Mouse (Mus musculus) liver, embryonic 14.5 days (tissue): ENCODE data around the gene Mmp8. TPM values are rescaled to one million over a fixed set of nuclear protein-coding genes. Genes with fewer than 3 reads are reported as not detected.

Source experiments
- ATAC-seq: fragments of 200-750 bp; cut with Nextera tagmentation; 2 replicates; pipeline ENCODE4 v1.8.0; 2017; ENCODE audit warnings: moderate number of reproducible peaks, mild to moderate bottlenecking, moderate library complexity; ENCODE audit not compliant: insufficient read depth
- DNase-seq, 3 experiments: peaks; one replicate each; pipeline ENCODE4 v3.0.0-alpha.2; 2012 to 2013; ENCODE audit warnings: low read depth in 3 of 3, low spot score in 3 of 3
- H3K27ac ChIP-seq: fragments of 300-500 bp; sonication (generic); 2 replicates; pipeline ENCODE4 v1.5.1; 2014; ENCODE audit warnings: moderate library complexity, mild to moderate bottlenecking, control low read depth, inconsistent platforms
- H3K27me3 ChIP-seq: fragments of 300-500 bp; sonication (generic); 2 replicates; pipeline ENCODE4 v1.6.1; 2014; ENCODE audit warnings: mild to moderate bottlenecking, low read length, moderate library complexity; ENCODE audit not compliant: control insufficient read depth, insufficient read depth
- H3K36me3 ChIP-seq: fragments of 300-500 bp; sonication (generic); replicated peaks from 2 replicates; pipeline ENCODE4 v1.6.1; 2014; ENCODE audit warnings: low read depth; ENCODE audit not compliant: control insufficient read depth, insufficient read depth
- H3K4me1 ChIP-seq, 2 experiments: fragments of 200-500 bp in 1 of 2; fragments of 300-500 bp in 1 of 2; sonication (generic) in 1 of 2; replicated peaks; 2 replicates each; pipeline ENCODE4 v1.6.1; 2012 to 2014; ENCODE audit warnings: antibody characterized with exemption in 1 of 2, inconsistent platforms in 1 of 2, low read length in 1 of 2; ENCODE audit not compliant: control insufficient read depth in 2 of 2, insufficient read depth in 2 of 2
- H3K4me2 ChIP-seq: fragments of 300-500 bp; sonication (generic); 2 replicates; pipeline ENCODE4 v1.6.1; 2014; ENCODE audit warnings: low read depth, mild to moderate bottlenecking, control low read depth, moderate library complexity
- H3K4me3 ChIP-seq, 2 experiments: fragments of 200-500 bp in 1 of 2; fragments of 300-500 bp in 1 of 2; sonication (generic) in 1 of 2; 2 replicates each; pipeline ENCODE4 v1.5.1; 2012 to 2014; ENCODE audit warnings: low read depth in 2 of 2, low read length in 2 of 2, mild to moderate bottlenecking in 2 of 2, control low read depth in 1 of 2, inconsistent platforms in 1 of 2, moderate library complexity in 1 of 2; ENCODE audit not compliant: insufficient read depth in 1 of 2
- H3K9ac ChIP-seq: fragments of 300-500 bp; sonication (generic); replicated peaks from 2 replicates; pipeline ENCODE4 v1.6.1; 2014; ENCODE audit warnings: mild to moderate bottlenecking, control low read depth, moderate library complexity
- H3K9me3 ChIP-seq: fragments of 300-500 bp; sonication (generic); 2 replicates; pipeline ENCODE4 v1.6.1; 2016; ENCODE audit warnings: low read length, mixed read lengths; ENCODE audit not compliant: control insufficient read depth
- CTCF ChIP-seq: IDR thresholded peaks from 2 replicates; pipeline ENCODE4 v1.5.1; 2016; ENCODE audit warnings: antibody characterized with exemption, low read depth, control low read depth
- EP300 ChIP-seq: IDR thresholded peaks from 2 replicates; pipeline ENCODE4 v1.6.1; 2016; ENCODE audit warnings: antibody characterized with exemption, low read depth
- WGBS: fragments of 180-500 bp; shearing (Covaris S2); extraction: QIAGEN DNeasy Blood & Tissue Kit; methylation state at CpG from one replicate; pipeline ENCODE4 v1.1.7; 2014; ENCODE audit not compliant: insufficient replicate concordance; 5-methylcytosine and 5-hydroxymethylcytosine counted together
- polyA plus RNA-seq, 2 experiments: library from polyadenylated mRNA; depleted of rRNA in 1 of 2; stranded (reverse) in 1 of 2; unstranded in 1 of 2; fragments of >200 nt; fragmentation: Nextera tagmentation in 1 of 2; extraction: Ambion mirVana in 1 of 2; gene quantifications; 2 replicates each; pipeline versions ENCODE4 v1.2.1 to v1.2.3; 2012 to 2014

The Mmp8 gene
- polyA plus RNA-seq, 2 experiments: 1.2 to 3.1 TPM

DNA sequence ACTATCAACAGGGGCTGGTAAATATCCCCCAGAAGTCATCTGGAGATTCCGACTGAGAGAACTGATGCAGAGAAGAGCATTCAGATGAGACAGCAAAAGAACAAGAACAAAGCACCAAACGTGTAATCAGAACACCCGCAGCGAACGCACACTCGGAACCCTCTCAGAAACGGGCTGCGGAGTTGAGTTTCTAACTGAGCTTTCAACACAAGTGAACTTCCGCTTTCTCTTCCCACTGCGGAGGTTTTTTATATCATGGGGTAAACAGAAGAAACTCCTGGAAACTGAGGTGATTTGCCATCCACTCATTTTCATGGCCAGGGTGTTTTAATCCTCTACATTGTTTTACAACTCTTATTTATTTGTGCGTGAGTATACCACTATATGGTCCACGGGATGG lies 47.4 kb downstream of the Mmp8 start:
- no peak for DNase-seq

More for the DNA sequence above, 47.4 kb downstream of the Mmp8 start:
- TF ChIP-seq EP300 (no peak), CTCF (no peak)
- Histone ChIP-seq H3K9ac (no peak overlapping the region), H3K4me2 (no peak overlapping the region), H3K9me3 (no peaks in the 10 kb centered on the region), H3K36me3 (no peaks in the 10 kb centered on the region), H3K27me3 (no peaks in the 10 kb centered on the region), H3K27ac (no peak overlapping the region), H3K4me1 (no peaks in the 10 kb centered on the region), H3K4me3 (no peak overlapping the region)
- WGBS: 71% methylated on average over 12 of the region's 12 CpGs
- no peak for ATAC-seq

Other genes with a start within 250 kb of the Mmp8 start
- 0.05 and 0.06 TPM in 2 replicates for gene Mmp12, start 214.1 kb upstream of the Mmp8 start, polyA plus RNA-seq (2012; rRNA removed)
- gene Mmp12, start 214.1 kb upstream of the Mmp8 start, polyA plus RNA-seq (2014; fragmentation: Nextera tagmentation; extraction: Ambion mirVana): not detected in 2 replicates
- not detected in 2 replicates for gene Mmp1b, start 170.4 kb upstream of the Mmp8 start, polyA plus RNA-seq (2012; rRNA removed)
- gene Mmp1b, start 170.4 kb upstream of the Mmp8 start, polyA plus RNA-seq (2014; fragmentation: Nextera tagmentation; extraction: Ambion mirVana): not detected in 2 replicates
- gene Mmp3, start 112.6 kb upstream of the Mmp8 start, polyA plus RNA-seq (2012; rRNA removed): not detected in 2 replicates
- gene Mmp3, start 112.6 kb upstream of the Mmp8 start, polyA plus RNA-seq (2014; fragmentation: Nextera tagmentation; extraction: Ambion mirVana): not detected in 2 replicates
- not detected in 2 replicates for gene Mmp10, start 56.1 kb upstream of the Mmp8 start, polyA plus RNA-seq (2012; rRNA removed)
- gene Mmp10, start 56.1 kb upstream of the Mmp8 start, polyA plus RNA-seq (2014; fragmentation: Nextera tagmentation; extraction: Ambion mirVana): not detected in 2 replicates
- 0.03 and 0.17 TPM in 2 replicates for gene Mmp27, start 12.9 kb downstream of the Mmp8 start, polyA plus RNA-seq (2012; rRNA removed)
- 0.06 TPM in 1 of 2 replicates, not detected in the other for gene Mmp27, start 12.9 kb downstream of the Mmp8 start, polyA plus RNA-seq (2014; fragmentation: Nextera tagmentation; extraction: Ambion mirVana)
- gene Mmp20, start 69.8 kb downstream of the Mmp8 start, polyA plus RNA-seq (2012; rRNA removed): not detected in 2 replicates
- not detected in 2 replicates for gene Mmp20, start 69.8 kb downstream of the Mmp8 start, polyA plus RNA-seq (2014; fragmentation: Nextera tagmentation; extraction: Ambion mirVana)
- not detected in 2 replicates for gene Mmp7, start 133.6 kb downstream of the Mmp8 start, polyA plus RNA-seq (2012; rRNA removed)
- gene Mmp7, start 133.6 kb downstream of the Mmp8 start, polyA plus RNA-seq (2014; fragmentation: Nextera tagmentation; extraction: Ambion mirVana): not detected in 2 replicates
- 17.7 and 23.3 TPM in 2 replicates for gene Tmem123, start 205.6 kb downstream of the Mmp8 start, polyA plus RNA-seq (2012; rRNA removed)
- 45.2 and 52.5 TPM in 2 replicates for gene Tmem123, start 205.6 kb downstream of the Mmp8 start, polyA plus RNA-seq (2014; fragmentation: Nextera tagmentation; extraction: Ambion mirVana)